Mouse (Mus musculus): ENCODE data around the gene Adgre5. TPM values are rescaled to one million over a fixed set of nuclear protein-coding genes. Genes with fewer than 3 reads are reported as not detected.

The Adgre5 gene
- polyA plus RNA-seq, 1 experiment from 2014 or later = 17.2 TPM

- DNase-seq (ENCODE audit: low spot score) (no peak), ATAC-seq (replicated peaks; ENCODE audit: low FRiP score) (no peak)
- no peaks in the 10 kb centered on the region for H3K27me3 ChIP-seq (replicated peaks; ENCODE audit: control insufficient read depth, insufficient read depth, low read length)
- H3K4me2 ChIP-seq = no peak overlapping the region
- peaks cover 54% of the 10 kb centered on the region for H3K36me3 ChIP-seq (ENCODE audit: control insufficient read depth, insufficient read depth, low read length)
- no peaks in the 10 kb centered on the region for H3K4me1 ChIP-seq (replicated peaks; ENCODE audit: control insufficient read depth, insufficient read depth, low read length)
- H3K9me3 ChIP-seq (ENCODE audit: control insufficient read depth, low read length) = no peaks in the 10 kb centered on the region
- 91% methylated on average over 11 of the region's 11 CpGs for WGBS
- no peak overlapping the region for H3K4me3 ChIP-seq (ENCODE audit: low read depth, low read length)
- H3K27ac ChIP-seq (ENCODE audit: low read depth, low read length) = no peak overlapping the region
- no peak overlapping the region for H3K9ac ChIP-seq (ENCODE audit: low read depth, low read length)
Observed at GRCm38 (mm10) chr8:83723447-83724083, 17.6 kb downstream of the Adgre5 start.

DNA sequence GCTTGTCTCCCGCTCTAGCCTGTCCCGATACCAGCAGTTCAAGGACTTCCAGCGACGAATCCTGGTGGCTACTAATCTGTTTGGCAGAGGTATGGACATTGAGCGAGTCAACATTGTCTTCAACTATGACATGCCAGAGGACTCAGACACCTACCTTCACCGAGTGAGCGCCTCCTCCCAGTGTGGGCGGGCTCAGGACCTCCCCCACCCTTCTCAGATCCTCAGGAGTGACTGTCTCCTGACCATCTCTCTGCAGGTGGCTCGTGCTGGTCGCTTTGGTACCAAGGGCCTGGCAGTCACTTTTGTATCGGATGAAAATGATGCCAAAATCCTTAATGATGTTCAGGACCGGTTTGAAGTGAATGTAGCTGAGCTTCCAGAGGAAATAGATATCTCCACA lies 18.5 kb downstream of the Adgre5 start:
- H3K36me3 ChIP-seq (ENCODE audit: control insufficient read depth, insufficient read depth, low read length) = peaks cover 54% of the 10 kb centered on the region
- no peak overlapping the region for H3K4me2 ChIP-seq
- DNase-seq (ENCODE audit: low spot score) (no peak), ATAC-seq (replicated peaks; ENCODE audit: low FRiP score) (no peak)
- no peaks in the 10 kb centered on the region for H3K27me3 ChIP-seq (replicated peaks; ENCODE audit: control insufficient read depth, insufficient read depth, low read length)
- H3K27ac ChIP-seq (ENCODE audit: low read depth, low read length) = no peak overlapping the region
- no peak overlapping the region for H3K4me3 ChIP-seq (ENCODE audit: low read depth, low read length)
- no peak overlapping the region for H3K9ac ChIP-seq (ENCODE audit: low read depth, low read length)
- H3K9me3 ChIP-seq (ENCODE audit: control insufficient read depth, low read length) = no peaks in the 10 kb centered on the region
- 89% methylated on average over 12 of the region's 12 CpGs for WGBS
- H3K4me1 ChIP-seq (replicated peaks; ENCODE audit: control insufficient read depth, insufficient read depth, low read length) = no peaks in the 10 kb centered on the region

DNA sequence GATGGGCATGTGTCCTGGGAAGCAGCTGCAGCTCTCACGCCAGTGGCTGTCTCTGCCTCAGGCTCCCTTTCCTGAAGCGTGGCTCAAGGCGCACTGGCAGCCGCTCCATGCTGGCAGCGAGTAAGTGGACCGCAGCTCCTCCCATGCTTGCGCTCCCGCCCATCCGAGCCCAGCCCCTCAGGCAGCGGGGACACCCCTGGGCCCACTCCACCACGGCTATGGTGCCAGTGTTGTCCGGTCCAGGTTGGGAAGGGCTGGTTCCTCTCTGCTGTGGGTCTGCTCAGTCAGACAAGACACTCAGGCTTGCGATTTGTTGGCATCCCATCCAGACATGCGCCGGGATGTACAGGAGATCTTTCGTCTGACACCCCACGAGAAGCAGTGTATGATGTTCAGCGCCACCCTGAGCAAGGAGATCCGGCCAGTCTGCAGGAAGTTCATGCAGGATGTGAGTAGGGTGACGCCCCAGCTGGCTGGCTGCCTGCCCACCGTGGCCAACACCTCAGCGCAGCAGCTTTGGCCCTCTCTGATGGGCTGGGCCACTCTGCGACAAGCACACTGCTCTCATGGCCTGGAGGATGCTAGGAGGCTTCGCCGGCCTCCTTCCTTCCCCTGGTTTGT lies 19.6 kb downstream of the Adgre5 start:
- no peak overlapping the region for H3K27ac ChIP-seq (ENCODE audit: low read depth, low read length)
- no peak overlapping the region for H3K4me3 ChIP-seq (ENCODE audit: low read depth, low read length)
- H3K4me1 ChIP-seq (replicated peaks; ENCODE audit: control insufficient read depth, insufficient read depth, low read length) = peaks cover 7% of the 10 kb centered on the region
- 91% methylated on average over 25 of the region's 25 CpGs for WGBS
- no peak for ATAC-seq (replicated peaks; ENCODE audit: low FRiP score)
- no peak overlapping the region for H3K9ac ChIP-seq (ENCODE audit: low read depth, low read length)
- no peak overlapping the region for H3K4me2 ChIP-seq
- peaks cover 54% of the 10 kb centered on the region for H3K36me3 ChIP-seq (ENCODE audit: control insufficient read depth, insufficient read depth, low read length)
- DNase-seq (ENCODE audit: low spot score) = no peak
- H3K27me3 ChIP-seq (replicated peaks; ENCODE audit: control insufficient read depth, insufficient read depth, low read length) = no peaks in the 10 kb centered on the region
- no peaks in the 10 kb centered on the region for H3K9me3 ChIP-seq (ENCODE audit: control insufficient read depth, low read length)

DNA sequence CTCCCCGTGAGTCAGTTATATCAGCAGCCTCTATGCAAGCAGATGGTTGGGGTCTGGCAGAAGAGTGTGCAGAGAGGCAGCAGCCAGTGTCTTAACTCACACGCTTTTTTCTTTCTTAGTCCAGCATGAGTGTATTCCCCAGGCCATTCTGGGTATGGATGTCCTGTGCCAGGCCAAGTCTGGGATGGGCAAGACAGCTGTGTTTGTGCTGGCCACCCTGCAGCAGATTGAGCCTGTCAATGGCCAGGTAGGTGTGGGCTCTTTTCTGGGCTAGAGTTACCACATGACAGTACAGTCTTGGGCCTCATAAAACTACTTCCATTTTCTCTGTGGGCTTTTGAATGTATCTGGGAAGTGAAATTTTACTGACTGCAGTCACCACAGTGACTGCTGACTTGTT lies 21.4 kb downstream of the Adgre5 start:
- peaks cover 42% of the 10 kb centered on the region for H3K36me3 ChIP-seq (ENCODE audit: control insufficient read depth, insufficient read depth, low read length)
- DNase-seq (ENCODE audit: low spot score) (no peak), ATAC-seq (replicated peaks; ENCODE audit: low FRiP score) (no peak)
- H3K4me3 ChIP-seq (ENCODE audit: low read depth, low read length) = no peak overlapping the region
- H3K4me2 ChIP-seq = no peak overlapping the region
- H3K9ac ChIP-seq (ENCODE audit: low read depth, low read length) = no peak overlapping the region
- H3K9me3 ChIP-seq (ENCODE audit: control insufficient read depth, low read length) = no peaks in the 10 kb centered on the region
- H3K27ac ChIP-seq (ENCODE audit: low read depth, low read length) = no peak overlapping the region
- peaks cover 13% of the 10 kb centered on the region for H3K4me1 ChIP-seq (replicated peaks; ENCODE audit: control insufficient read depth, insufficient read depth, low read length)
- whole genome bisulfite sequencing = 87% methylated on average over 2 of the region's 2 CpGs
- no peaks in the 10 kb centered on the region for H3K27me3 ChIP-seq (replicated peaks; ENCODE audit: control insufficient read depth, insufficient read depth, low read length)

- Histone ChIP-seq H3K9me3 (ENCODE audit: control insufficient read depth, low read length) (no peaks in the 10 kb centered on the region), H3K9ac (ENCODE audit: low read depth, low read length) (no peak overlapping the region), H3K4me3 (ENCODE audit: low read depth, low read length) (no peak overlapping the region), H3K4me2 (no peak overlapping the region), H3K27ac (ENCODE audit: low read depth, low read length) (no peak overlapping the region), H3K4me1 (replicated peaks; ENCODE audit: control insufficient read depth, insufficient read depth, low read length) (peaks cover 13% of the 10 kb centered on the region), H3K27me3 (replicated peaks; ENCODE audit: control insufficient read depth, insufficient read depth, low read length) (no peaks in the 10 kb centered on the region), H3K36me3 (ENCODE audit: control insufficient read depth, insufficient read depth, low read length) (peaks cover 40% of the 10 kb centered on the region)
- 80% methylated on average over 2 of the region's 2 CpGs for WGBS
- no peak for ATAC-seq (replicated peaks; ENCODE audit: low FRiP score)
- no peak for DNase-seq (ENCODE audit: low spot score)
Observed at GRCm38 (mm10) chr8:83719048-83719447, 22.1 kb downstream of the Adgre5 start.

DNA sequence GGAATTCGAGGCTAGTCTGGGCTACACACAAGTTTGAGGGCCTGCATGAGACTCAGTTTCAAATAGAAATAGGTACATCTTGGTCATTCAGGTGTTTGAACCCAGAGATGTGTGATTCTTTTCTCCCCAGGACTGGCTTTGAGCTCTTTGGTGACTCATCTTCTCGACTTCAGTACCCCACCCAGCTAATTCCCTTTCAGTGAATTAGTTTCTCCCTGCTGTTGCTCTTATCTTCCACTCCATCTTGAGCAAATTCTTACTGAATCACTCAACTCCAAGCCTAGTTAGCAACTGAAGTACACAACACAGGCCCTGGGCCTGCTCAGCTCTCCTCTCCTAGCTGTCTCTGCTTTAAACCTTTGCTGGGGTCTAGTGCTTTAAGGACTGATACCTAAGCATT lies 24.6 kb downstream of the Adgre5 start:
- peaks cover 13% of the 10 kb centered on the region for H3K4me1 ChIP-seq (replicated peaks; ENCODE audit: control insufficient read depth, insufficient read depth, low read length)
- peak overlapping the region; percentile 79; the same call in 1 of the 2 replicates for H3K27ac ChIP-seq (ENCODE audit: low read depth, low read length)
- H3K36me3 ChIP-seq (ENCODE audit: control insufficient read depth, insufficient read depth, low read length) = peaks cover 17% of the 10 kb centered on the region
- H3K4me2 ChIP-seq = peak overlapping the region; percentile 91
- no peaks in the 10 kb centered on the region for H3K9me3 ChIP-seq (ENCODE audit: control insufficient read depth, low read length)
- DNase-seq (ENCODE audit: low spot score) = no peak
- ATAC-seq (replicated peaks; ENCODE audit: low FRiP score) = peak; percentile 19; the same call in 1 of the 2 replicates
- no peaks in the 10 kb centered on the region for H3K27me3 ChIP-seq (replicated peaks; ENCODE audit: control insufficient read depth, insufficient read depth, low read length)
- peak overlapping the region; percentile 92 for H3K9ac ChIP-seq (ENCODE audit: low read depth, low read length)
- 36% methylated on average over 2 of the region's 2 CpGs for WGBS
- peak overlapping the region; percentile 87 for H3K4me3 ChIP-seq (ENCODE audit: low read depth, low read length)

GRCm38 (mm10) chr8:83715771-83716170 lies 25.4 kb downstream of the Adgre5 start:
- H3K9ac ChIP-seq (ENCODE audit: low read depth, low read length) = peak overlapping the region; percentile 92
- no peaks in the 10 kb centered on the region for H3K9me3 ChIP-seq (ENCODE audit: control insufficient read depth, low read length)

DNA sequence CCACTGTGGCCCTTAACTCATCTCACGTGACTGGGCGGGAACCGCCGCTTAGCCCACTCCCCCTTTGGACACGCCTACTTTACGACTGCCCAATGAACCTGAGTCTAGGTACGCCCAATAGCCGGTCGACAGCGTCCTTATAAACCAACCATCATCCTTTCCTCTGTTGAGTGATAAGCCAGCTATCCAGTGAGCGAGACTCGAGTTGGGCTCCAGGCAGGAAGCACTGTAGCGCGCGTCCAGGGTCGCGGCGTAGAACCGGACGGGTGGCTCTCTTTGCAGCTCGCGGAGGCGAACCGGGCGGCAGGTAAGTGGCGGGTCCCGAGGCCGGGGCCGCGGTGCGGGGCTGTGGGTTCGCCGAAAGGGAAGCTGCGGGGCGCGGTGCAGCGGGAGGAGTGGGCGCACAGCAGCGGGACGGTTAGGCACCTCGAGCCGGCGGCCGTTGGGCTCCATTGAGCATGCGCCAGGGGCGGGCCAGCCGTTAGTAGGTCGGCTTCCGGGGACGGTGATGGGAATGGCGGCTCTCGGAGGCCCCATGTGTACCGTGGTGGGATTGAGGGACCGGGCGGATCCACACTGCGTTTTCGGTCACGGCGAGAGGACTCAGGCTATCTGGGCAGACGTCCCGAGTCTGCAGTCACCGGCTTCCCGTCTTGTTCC lies 26.0 kb downstream of the Adgre5 start, which contains the start of gene Ddx39:
Gene Ddx39 (plus strand): TSS at position 147 of the 660 bp plus-strand sequence.
- Histone ChIP-seq H3K9ac (ENCODE audit: low read depth, low read length) (peak within 1 kb of the TSS; percentile 92), H3K9me3 (ENCODE audit: control insufficient read depth, low read length) (no peaks in the 10 kb centered on the region), H3K27ac (ENCODE audit: low read depth, low read length) (peak within 1 kb of the TSS; percentile 79), H3K4me1 (replicated peaks; ENCODE audit: control insufficient read depth, insufficient read depth, low read length) (peaks cover 13% of the 10 kb centered on the region), H3K4me3 (ENCODE audit: low read depth, low read length) (peak within 1 kb of the TSS; percentile 87), H3K27me3 (replicated peaks; ENCODE audit: control insufficient read depth, insufficient read depth, low read length) (no peaks in the 10 kb centered on the region), H3K36me3 (ENCODE audit: control insufficient read depth, insufficient read depth, low read length) (peaks cover 4% of the 10 kb centered on the region; the same call in 1 of the 2 replicates), H3K4me2 (peak within 1 kb of the TSS; percentile 91)
- DNase-seq (ENCODE audit: low spot score) (peak; percentile 95), ATAC-seq (replicated peaks; ENCODE audit: low FRiP score) (peak; percentile 99)
- WGBS = under 1% methylated on average over 63 of the region's 63 CpGs

More at GRCm38 (mm10) chr8:83715771-83716170, 25.4 kb downstream of the Adgre5 start:
- 1% methylated on average over 17 of the region's 17 CpGs for WGBS
- peak overlapping the region; percentile 87 for H3K4me3 ChIP-seq (ENCODE audit: low read depth, low read length)
- no peak for ATAC-seq (replicated peaks; ENCODE audit: low FRiP score)
- peak overlapping the region; percentile 91 for H3K4me2 ChIP-seq
- peaks cover 13% of the 10 kb centered on the region for H3K4me1 ChIP-seq (replicated peaks; ENCODE audit: control insufficient read depth, insufficient read depth, low read length)
- no peak for DNase-seq (ENCODE audit: low spot score)
- H3K27me3 ChIP-seq (replicated peaks; ENCODE audit: control insufficient read depth, insufficient read depth, low read length) = no peaks in the 10 kb centered on the region
- peak overlapping the region; percentile 79 for H3K27ac ChIP-seq (ENCODE audit: low read depth, low read length)
- H3K36me3 ChIP-seq (ENCODE audit: control insufficient read depth, insufficient read depth, low read length) = peaks cover 10% of the 10 kb centered on the region

All from liver, embryonic 11.5 days (tissue).